Mouse (Mus musculus): ENCODE data around the gene Lamtor5. TPM values are rescaled to one million over a fixed set of nuclear protein-coding genes. Genes with fewer than 3 reads are reported as not detected.

Gene Lamtor5
- polyA plus RNA-seq, 1 experiment from 2014 or later: 203 TPM

DNA sequence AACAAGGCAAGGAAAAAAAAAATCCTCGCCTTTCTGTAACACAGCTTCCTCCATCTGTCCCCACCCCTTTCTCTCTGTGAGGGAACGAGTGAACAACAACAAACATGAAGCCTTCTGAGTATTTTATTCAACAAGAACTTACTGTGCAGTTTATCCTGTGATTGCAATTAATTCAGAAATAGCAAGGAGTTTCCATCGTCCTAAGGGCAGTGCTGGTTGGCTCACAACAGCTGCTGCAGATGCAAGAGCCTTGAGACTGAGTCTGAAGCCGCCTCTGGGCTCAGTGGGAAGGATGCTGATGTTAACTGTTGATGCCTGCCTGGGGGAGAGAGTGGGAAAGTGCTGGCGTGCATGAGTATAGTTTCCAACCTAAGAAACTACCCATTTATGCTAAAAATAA is 20.7 kb upstream of the Lamtor5 start:
- H3K36me3 ChIP-seq (ENCODE audit: control insufficient read depth, insufficient read depth, low read length): no peaks in the 10 kb centered on the region
- no peak for DNase-seq (ENCODE audit: low spot score)
- H3K4me2 ChIP-seq (replicated peaks; ENCODE audit: low read depth, low read length): no peak overlapping the region
- H3K9ac ChIP-seq (ENCODE audit: low read depth, low read length): no peak overlapping the region
- no peaks in the 10 kb centered on the region for H3K9me3 ChIP-seq (ENCODE audit: control insufficient read depth, low read length)
- WGBS: 70% methylated on average over 5 of the region's 5 CpGs
- no peaks in the 10 kb centered on the region for H3K27me3 ChIP-seq (ENCODE audit: control insufficient read depth, insufficient read depth, low read length)
- no peak for ATAC-seq (ENCODE audit: low FRiP score)
- H3K27ac ChIP-seq (ENCODE audit: low read depth, low read length): no peak overlapping the region
- no peaks in the 10 kb centered on the region for H3K4me1 ChIP-seq (replicated peaks; ENCODE audit: control insufficient read depth, insufficient read depth, low read length)
- no peak overlapping the region for H3K4me3 ChIP-seq (ENCODE audit: low read depth, low read length)

DNA sequence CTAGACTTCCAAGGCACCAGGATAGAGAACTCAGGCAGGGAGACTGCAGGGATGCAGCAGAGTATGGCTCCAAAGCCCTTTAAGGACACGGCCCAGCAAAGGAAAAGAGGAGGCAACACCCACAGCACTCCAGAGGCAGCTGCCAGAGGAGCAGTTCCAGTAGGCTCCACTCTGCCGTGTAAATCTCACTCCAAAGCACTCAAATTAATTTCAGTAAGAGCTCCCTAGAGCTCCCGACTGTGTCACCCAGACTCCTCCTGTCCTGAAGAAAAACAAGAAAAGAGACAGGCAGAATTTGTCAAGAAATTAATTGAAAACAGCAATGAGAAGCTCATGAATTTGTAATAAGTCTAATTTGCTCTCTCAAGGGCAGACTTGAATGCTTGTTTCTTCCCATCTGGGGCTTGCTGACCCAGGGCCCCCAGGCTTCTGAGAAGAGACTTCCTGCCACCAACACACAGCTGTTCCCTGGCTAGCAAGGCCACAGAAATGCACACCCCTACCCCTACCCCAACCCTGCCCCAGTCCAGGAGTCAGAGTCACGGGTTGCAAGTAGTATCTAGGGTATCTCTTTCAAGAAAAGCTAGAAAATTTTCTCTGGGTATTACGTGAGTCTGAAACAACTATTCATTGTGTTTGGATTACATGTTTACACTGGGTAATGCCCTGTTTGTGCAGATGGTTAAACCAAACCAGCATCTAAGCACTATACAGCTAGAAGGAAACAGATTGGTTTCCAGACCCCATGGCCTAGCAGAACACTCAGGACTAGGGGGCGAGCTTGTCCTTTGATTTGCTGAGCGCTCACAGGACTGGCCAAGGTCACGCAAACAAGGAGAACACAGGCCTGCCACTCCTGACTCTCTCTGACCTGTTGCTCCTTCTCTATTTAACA is 17.5 kb upstream of the Lamtor5 start:
- Histone ChIP-seq H3K4me1 (replicated peaks; ENCODE audit: control insufficient read depth, insufficient read depth, low read length) (no peaks in the 10 kb centered on the region), H3K9me3 (ENCODE audit: control insufficient read depth, low read length) (no peaks in the 10 kb centered on the region), H3K9ac (ENCODE audit: low read depth, low read length) (no peak overlapping the region), H3K4me3 (ENCODE audit: low read depth, low read length) (no peak overlapping the region), H3K4me2 (replicated peaks; ENCODE audit: low read depth, low read length) (no peak overlapping the region), H3K27ac (ENCODE audit: low read depth, low read length) (no peak overlapping the region), H3K36me3 (ENCODE audit: control insufficient read depth, insufficient read depth, low read length) (no peaks in the 10 kb centered on the region), H3K27me3 (ENCODE audit: control insufficient read depth, insufficient read depth, low read length) (no peaks in the 10 kb centered on the region)
- DNase-seq (ENCODE audit: low spot score) (peak; percentile 27), ATAC-seq (ENCODE audit: low FRiP score) (peak; percentile 77)
- WGBS: 46% methylated on average over 8 of the region's 8 CpGs

- H3K4me2 ChIP-seq (replicated peaks; ENCODE audit: low read depth, low read length): no peak overlapping the region
- no peak for DNase-seq (ENCODE audit: low spot score)
- no peak overlapping the region for H3K9ac ChIP-seq (ENCODE audit: low read depth, low read length)
- no peaks in the 10 kb centered on the region for H3K36me3 ChIP-seq (ENCODE audit: control insufficient read depth, insufficient read depth, low read length)
- no peak overlapping the region for H3K27ac ChIP-seq (ENCODE audit: low read depth, low read length)
- H3K4me1 ChIP-seq (replicated peaks; ENCODE audit: control insufficient read depth, insufficient read depth, low read length): no peaks in the 10 kb centered on the region
- no peaks in the 10 kb centered on the region for H3K9me3 ChIP-seq (ENCODE audit: control insufficient read depth, low read length)
- ATAC-seq (ENCODE audit: low FRiP score): peak; percentile 60
- H3K27me3 ChIP-seq (ENCODE audit: control insufficient read depth, insufficient read depth, low read length): no peaks in the 10 kb centered on the region
- WGBS: 53% methylated on average over 7 of the region's 7 CpGs
- no peak overlapping the region for H3K4me3 ChIP-seq (ENCODE audit: low read depth, low read length)
Measured at GRCm38 (mm10) chr3:107261851-107262165, 16.9 kb upstream of the Lamtor5 start.

DNA sequence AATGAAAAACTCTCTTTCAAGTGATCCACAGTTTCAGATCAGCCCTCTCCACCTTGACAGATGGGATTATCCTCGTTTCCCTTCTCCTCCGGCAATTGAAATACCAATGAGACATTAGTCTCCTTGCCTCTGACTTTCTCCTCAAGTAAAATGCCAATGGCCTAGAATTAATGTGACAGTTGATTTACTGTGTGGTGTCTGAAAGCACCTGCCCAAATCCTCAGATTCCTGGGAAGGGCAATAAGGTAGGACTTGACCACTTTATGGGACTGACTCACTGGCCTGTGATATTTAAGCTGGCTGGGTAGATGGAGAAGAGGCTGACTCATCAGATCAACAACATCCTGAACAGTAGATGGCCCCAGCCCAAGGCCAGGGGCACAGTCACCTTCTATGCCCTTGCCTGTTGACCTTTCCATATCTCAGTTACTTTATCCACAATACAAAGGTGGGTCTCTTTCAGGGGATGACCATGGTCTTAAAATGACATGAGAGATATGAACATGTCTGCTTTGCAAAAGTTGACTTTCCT is 11.8 kb upstream of the Lamtor5 start:
- Histone ChIP-seq H3K4me3 (ENCODE audit: low read depth, low read length) (no peak overlapping the region), H3K27ac (ENCODE audit: low read depth, low read length) (no peak overlapping the region), H3K4me1 (replicated peaks; ENCODE audit: control insufficient read depth, insufficient read depth, low read length) (no peaks in the 10 kb centered on the region), H3K9ac (ENCODE audit: low read depth, low read length) (no peak overlapping the region), H3K4me2 (replicated peaks; ENCODE audit: low read depth, low read length) (no peak overlapping the region), H3K9me3 (ENCODE audit: control insufficient read depth, low read length) (no peaks in the 10 kb centered on the region), H3K27me3 (ENCODE audit: control insufficient read depth, insufficient read depth, low read length) (no peaks in the 10 kb centered on the region), H3K36me3 (ENCODE audit: control insufficient read depth, insufficient read depth, low read length) (no peaks in the 10 kb centered on the region)
- no peak for DNase-seq (ENCODE audit: low spot score)
- no peak for ATAC-seq (ENCODE audit: low FRiP score)
- WGBS: 90% methylated on average over 2 of the region's 2 CpGs

- 96% methylated on average over 3 of the region's 3 CpGs for WGBS
- DNase-seq (ENCODE audit: low spot score) (no peak), ATAC-seq (ENCODE audit: low FRiP score) (no peak)
- Histone ChIP-seq H3K36me3 (ENCODE audit: control insufficient read depth, insufficient read depth, low read length) (no peaks in the 10 kb centered on the region), H3K4me1 (replicated peaks; ENCODE audit: control insufficient read depth, insufficient read depth, low read length) (no peaks in the 10 kb centered on the region), H3K4me2 (replicated peaks; ENCODE audit: low read depth, low read length) (no peak overlapping the region), H3K4me3 (ENCODE audit: low read depth, low read length) (no peak overlapping the region), H3K9me3 (ENCODE audit: control insufficient read depth, low read length) (no peaks in the 10 kb centered on the region), H3K27me3 (ENCODE audit: control insufficient read depth, insufficient read depth, low read length) (no peaks in the 10 kb centered on the region), H3K9ac (ENCODE audit: low read depth, low read length) (no peak overlapping the region), H3K27ac (ENCODE audit: low read depth, low read length) (no peak overlapping the region)
Measured at GRCm38 (mm10) chr3:107272433-107272832, 6.2 kb upstream of the Lamtor5 start.

DNA sequence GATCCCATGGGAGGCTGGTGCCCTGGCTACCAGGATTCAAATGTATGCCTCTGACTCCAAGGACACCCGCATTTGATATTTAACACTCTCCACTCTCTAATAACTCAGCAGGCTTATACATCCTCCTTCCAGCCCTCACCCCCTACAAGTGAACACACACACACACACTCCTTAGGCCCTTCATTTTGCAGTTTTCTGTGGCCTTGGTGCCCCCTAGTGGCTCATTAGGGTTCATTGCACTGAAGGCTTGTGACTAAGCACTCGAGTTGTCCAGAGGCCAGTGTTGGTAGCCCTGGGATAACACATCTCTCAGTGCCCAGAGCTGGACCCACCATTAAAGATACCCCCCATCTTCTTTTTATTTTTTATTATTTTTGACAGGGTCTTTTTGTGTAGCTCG is 4.8 kb upstream of the Lamtor5 start:
- Histone ChIP-seq H3K4me2 (replicated peaks; ENCODE audit: low read depth, low read length) (no peak overlapping the region), H3K9ac (ENCODE audit: low read depth, low read length) (no peak overlapping the region), H3K27ac (ENCODE audit: low read depth, low read length) (no peak overlapping the region), H3K36me3 (ENCODE audit: control insufficient read depth, insufficient read depth, low read length) (no peaks in the 10 kb centered on the region), H3K4me3 (ENCODE audit: low read depth, low read length) (no peak overlapping the region), H3K4me1 (replicated peaks; ENCODE audit: control insufficient read depth, insufficient read depth, low read length) (no peaks in the 10 kb centered on the region), H3K27me3 (ENCODE audit: control insufficient read depth, insufficient read depth, low read length) (no peaks in the 10 kb centered on the region), H3K9me3 (ENCODE audit: control insufficient read depth, low read length) (no peaks in the 10 kb centered on the region)
- WGBS: 12% methylated on average over 3 of the region's 3 CpGs
- ATAC-seq (ENCODE audit: low FRiP score) (peak; percentile 64), DNase-seq (ENCODE audit: low spot score) (peak; percentile 80)

DNA sequence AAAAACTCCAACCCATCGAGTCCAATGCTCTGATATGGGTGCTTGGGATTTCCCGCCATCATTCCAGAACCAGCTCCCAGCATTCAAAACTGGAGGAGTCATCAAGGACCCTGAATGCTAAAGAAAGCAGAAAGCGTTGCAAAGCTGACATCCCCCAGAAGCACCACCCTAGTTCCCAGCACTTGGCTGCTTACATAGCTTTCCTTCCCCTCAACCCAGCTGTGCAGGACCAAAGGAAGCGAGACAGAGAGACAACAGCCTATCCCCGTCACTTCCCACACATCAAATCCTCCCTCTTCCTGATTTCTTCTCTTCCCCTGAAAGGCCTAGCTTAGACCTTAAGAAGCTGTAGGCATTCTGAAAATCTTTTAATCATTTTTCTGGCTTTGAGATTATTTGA is 3.3 kb upstream of the Lamtor5 start:
- Histone ChIP-seq H3K27ac (ENCODE audit: low read depth, low read length) (no peak overlapping the region), H3K9me3 (ENCODE audit: control insufficient read depth, low read length) (no peaks in the 10 kb centered on the region), H3K27me3 (ENCODE audit: control insufficient read depth, insufficient read depth, low read length) (no peaks in the 10 kb centered on the region), H3K4me1 (replicated peaks; ENCODE audit: control insufficient read depth, insufficient read depth, low read length) (no peaks in the 10 kb centered on the region), H3K4me2 (replicated peaks; ENCODE audit: low read depth, low read length) (no peak overlapping the region), H3K4me3 (ENCODE audit: low read depth, low read length) (no peak overlapping the region), H3K36me3 (ENCODE audit: control insufficient read depth, insufficient read depth, low read length) (no peaks in the 10 kb centered on the region), H3K9ac (ENCODE audit: low read depth, low read length) (no peak overlapping the region)
- ATAC-seq (ENCODE audit: low FRiP score) (no peak), DNase-seq (ENCODE audit: low spot score) (no peak)
- WGBS: 71% methylated on average over 5 of the region's 5 CpGs

DNA sequence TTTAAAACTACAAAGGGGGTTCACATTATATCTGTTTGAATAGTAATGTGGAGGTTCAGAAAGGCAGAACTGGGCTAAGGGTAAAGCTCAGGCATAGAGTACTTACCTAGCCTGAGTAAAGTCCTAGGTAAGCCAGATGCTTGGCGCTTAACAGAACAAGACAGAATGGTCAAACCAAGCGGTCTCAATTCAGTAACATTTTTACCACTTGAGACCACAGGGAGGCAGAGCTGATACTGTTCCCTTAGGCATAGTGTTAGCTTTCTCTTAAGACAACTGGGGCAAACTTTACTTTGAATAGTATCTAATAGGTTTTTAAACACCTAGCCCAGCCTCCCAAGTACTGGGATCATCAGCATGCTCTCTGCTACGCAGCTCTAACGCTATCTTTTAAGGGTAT is 2.7 kb upstream of the Lamtor5 start:
- H3K9me3 ChIP-seq (ENCODE audit: control insufficient read depth, low read length): no peaks in the 10 kb centered on the region
- H3K4me2 ChIP-seq (replicated peaks; ENCODE audit: low read depth, low read length): no peak overlapping the region
- WGBS: 61% methylated on average over 4 of the region's 4 CpGs
- no peaks in the 10 kb centered on the region for H3K36me3 ChIP-seq (ENCODE audit: control insufficient read depth, insufficient read depth, low read length)
- no peak overlapping the region for H3K4me3 ChIP-seq (ENCODE audit: low read depth, low read length)
- H3K27me3 ChIP-seq (ENCODE audit: control insufficient read depth, insufficient read depth, low read length): no peaks in the 10 kb centered on the region
- H3K9ac ChIP-seq (ENCODE audit: low read depth, low read length): no peak overlapping the region
- H3K4me1 ChIP-seq (replicated peaks; ENCODE audit: control insufficient read depth, insufficient read depth, low read length): no peaks in the 10 kb centered on the region
- H3K27ac ChIP-seq (ENCODE audit: low read depth, low read length): no peak overlapping the region
- DNase-seq (ENCODE audit: low spot score) (no peak), ATAC-seq (ENCODE audit: low FRiP score) (no peak)

GRCm38 (mm10) chr3:107276626-107277025 is 2.0 kb upstream of the Lamtor5 start:
- DNase-seq (ENCODE audit: low spot score): no peak
- Histone ChIP-seq H3K36me3 (ENCODE audit: control insufficient read depth, insufficient read depth, low read length) (no peaks in the 10 kb centered on the region), H3K27ac (ENCODE audit: low read depth, low read length) (no peak overlapping the region), H3K4me2 (replicated peaks; ENCODE audit: low read depth, low read length) (no peak overlapping the region), H3K27me3 (ENCODE audit: control insufficient read depth, insufficient read depth, low read length) (no peaks in the 10 kb centered on the region), H3K9ac (ENCODE audit: low read depth, low read length) (no peak overlapping the region), H3K4me1 (replicated peaks; ENCODE audit: control insufficient read depth, insufficient read depth, low read length) (no peaks in the 10 kb centered on the region), H3K4me3 (ENCODE audit: low read depth, low read length) (no peak overlapping the region), H3K9me3 (ENCODE audit: control insufficient read depth, low read length) (no peaks in the 10 kb centered on the region)
- no peak for ATAC-seq (ENCODE audit: low FRiP score)
- 89% methylated on average over 3 of the region's 3 CpGs for WGBS

Measured in hindbrain, embryonic 11.5 days (tissue).